Mouse (Mus musculus) megakaryocyte, embryonic 14.5 days (primary cell): Measurements from ENCODE around the gene Kbtbd8. TPM values are rescaled to one million over a fixed set of nuclear protein-coding genes. Genes with fewer than 3 reads are reported as not detected.

Source experiments
- H3K27me3 ChIP-seq: replicated peaks from 2 replicates; pipeline ENCODE3; 2012; ENCODE audit warnings: inconsistent platforms
- H3K36me3 ChIP-seq: replicated peaks from 2 replicates; pipeline ENCODE3; 2012; ENCODE audit warnings: low read length, inconsistent platforms, mixed read lengths
- H3K4me1 ChIP-seq: 2 replicates; pipeline ENCODE4 v1.6.1; 2012; ENCODE audit warnings: inconsistent platforms
- H3K4me3 ChIP-seq: replicated peaks from 2 replicates; pipeline ENCODE3; 2012; ENCODE audit warnings: moderate library complexity, mild to moderate bottlenecking, inconsistent platforms
- H3K9me3 ChIP-seq: 2 replicates; pipeline ENCODE4 v1.6.1; 2012; ENCODE audit warnings: inconsistent platforms
- FLI1 ChIP-seq: IDR thresholded peaks from 2 replicates; pipeline ENCODE4 v1.6.1; 2012; ENCODE audit warnings: low read length, inconsistent platforms, mixed read lengths
- GATA1 ChIP-seq: IDR thresholded peaks from 3 replicates; pipeline ENCODE4 v1.6.1; 2012; ENCODE audit warnings: mixed read lengths, low read length, inconsistent platforms, borderline replicate concordance
- polyA plus RNA-seq: library from polyadenylated mRNA; stranded (reverse); fragments of >175 nt; gene quantifications from 2 replicates; pipeline ENCODE4 v1.2.3, GENCODE M21; 2012; ENCODE audit warnings: low replicate concordance; ENCODE audit not compliant: insufficient read depth

The Kbtbd8 gene
- polyA plus RNA-seq: not detected in 2 replicates

GRCm38 (mm10) chr6:95116946-95117345, at the start of gene Kbtbd8:
Gene Kbtbd8, plus strand, starts transcription at chr6:95117240.
- no peaks in the 10 kb centered on the region for H3K9me3 ChIP-seq
- no peaks in the 10 kb centered on the region for H3K27me3 ChIP-seq
- peak within 1 kb of the TSS; percentile 97 for H3K4me3 ChIP-seq
- peaks cover 7% of the 10 kb centered on the region for H3K36me3 ChIP-seq
- TF ChIP-seq GATA1: no peak
- TF ChIP-seq FLI1: no peak
- H3K4me1 ChIP-seq: peaks cover 42% of the 10 kb centered on the region

GRCm38 (mm10) chr6:95069753-95070152, 47.3 kb upstream of the Kbtbd8 start:
- Histone ChIP-seq H3K36me3 (no peaks in the 10 kb centered on the region), H3K27me3 (no peaks in the 10 kb centered on the region), H3K4me1 (no peaks in the 10 kb centered on the region), H3K4me3 (no peak overlapping the region), H3K9me3 (peaks cover 6% of the 10 kb centered on the region)
- TF ChIP-seq GATA1 (no peak), FLI1 (no peak)

GRCm38 (mm10) chr6:95085276-95085675, 31.8 kb upstream of the Kbtbd8 start:
- no peaks in the 10 kb centered on the region for H3K9me3 ChIP-seq
- TF ChIP-seq FLI1 (no peak), GATA1 (no peak)
- no peak overlapping the region for H3K4me3 ChIP-seq
- H3K4me1 ChIP-seq: no peaks in the 10 kb centered on the region
- no peaks in the 10 kb centered on the region for H3K36me3 ChIP-seq
- H3K27me3 ChIP-seq: no peaks in the 10 kb centered on the region

- H3K4me1 ChIP-seq: no peaks in the 10 kb centered on the region
- H3K9me3 ChIP-seq: no peaks in the 10 kb centered on the region
- H3K27me3 ChIP-seq: no peaks in the 10 kb centered on the region
- H3K4me3 ChIP-seq: no peak overlapping the region
- TF ChIP-seq GATA1: no peak
- no peak for TF ChIP-seq FLI1
- H3K36me3 ChIP-seq: no peaks in the 10 kb centered on the region
Measured at GRCm38 (mm10) chr6:95087154-95087846, 29.7 kb upstream of the Kbtbd8 start.

- H3K4me1 ChIP-seq: no peaks in the 10 kb centered on the region
- no peaks in the 10 kb centered on the region for H3K36me3 ChIP-seq
- TF ChIP-seq FLI1 (no peak), GATA1 (no peak)
- H3K4me3 ChIP-seq: no peak overlapping the region
- no peaks in the 10 kb centered on the region for H3K27me3 ChIP-seq
- H3K9me3 ChIP-seq: no peaks in the 10 kb centered on the region
Measured at GRCm38 (mm10) chr6:95088075-95088474, 29.0 kb upstream of the Kbtbd8 start.

- TF ChIP-seq FLI1 (no peak), GATA1 (no peak)
- H3K36me3 ChIP-seq: no peaks in the 10 kb centered on the region
- no peak overlapping the region for H3K4me3 ChIP-seq
- H3K4me1 ChIP-seq: peaks cover 6% of the 10 kb centered on the region
- H3K9me3 ChIP-seq: no peaks in the 10 kb centered on the region
- peaks cover 5% of the 10 kb centered on the region for H3K27me3 ChIP-seq
Measured at GRCm38 (mm10) chr6:95094695-95095094, 22.3 kb upstream of the Kbtbd8 start.

- Histone ChIP-seq H3K9me3 (no peaks in the 10 kb centered on the region), H3K36me3 (no peaks in the 10 kb centered on the region), H3K27me3 (peaks cover 9% of the 10 kb centered on the region), H3K4me3 (peak overlapping the region; percentile 38), H3K4me1 (peaks cover 6% of the 10 kb centered on the region)
- TF ChIP-seq FLI1 (no peak), GATA1 (no peak)
Measured at GRCm38 (mm10) chr6:95098366-95099109, 18.5 kb upstream of the Kbtbd8 start.

GRCm38 (mm10) chr6:95103706-95104105, 13.3 kb upstream of the Kbtbd8 start:
- Histone ChIP-seq H3K4me3 (no peak overlapping the region), H3K27me3 (peaks cover 7% of the 10 kb centered on the region), H3K4me1 (peaks cover under 1% of the 10 kb centered on the region; the same call in 1 of the 2 replicates), H3K9me3 (no peaks in the 10 kb centered on the region), H3K36me3 (no peaks in the 10 kb centered on the region)
- TF ChIP-seq FLI1 (no peak), GATA1 (no peak)

- Histone ChIP-seq H3K36me3 (no peaks in the 10 kb centered on the region), H3K4me1 (peaks cover 3% of the 10 kb centered on the region; the same call in 1 of the 2 replicates), H3K27me3 (peaks cover 2% of the 10 kb centered on the region), H3K4me3 (no peak overlapping the region), H3K9me3 (no peaks in the 10 kb centered on the region)
- no peak for TF ChIP-seq FLI1
- TF ChIP-seq GATA1: no peak
Measured at GRCm38 (mm10) chr6:95108437-95108836, 8.6 kb upstream of the Kbtbd8 start.

- Histone ChIP-seq H3K4me3 (no peak overlapping the region), H3K27me3 (peaks cover 2% of the 10 kb centered on the region), H3K4me1 (peaks cover 6% of the 10 kb centered on the region), H3K36me3 (no peaks in the 10 kb centered on the region), H3K9me3 (no peaks in the 10 kb centered on the region)
- TF ChIP-seq FLI1 (no peak), GATA1 (no peak)
Measured at GRCm38 (mm10) chr6:95109691-95110450, 7.2 kb upstream of the Kbtbd8 start.
